Mouse (Mus musculus): ENCODE measurements around the gene Krtap19-2.

GRCm38 (mm10) chr16:88886870-88887269, 12.8 kb upstream of the Krtap19-2 start:
- TF ChIP-seq CTCF (IDR thresholded peaks at IDR 0.05; ENCODE audit: insufficient read depth, low read length) (no peak), POLR2A (IDR thresholded peaks at IDR 0.05; ENCODE audit: borderline replicate concordance, extremely low read depth, low read depth, low read length) (no peak)
